Mouse (Mus musculus) left cerebral cortex, adult 8-10 months (tissue): ENCODE measurements around the gene Focad. TPM values are rescaled to one million over a fixed set of nuclear protein-coding genes. Genes with fewer than 3 reads are reported as not detected.

Experiments
- DNase-seq, 2 experiments: peaks; one replicate each; pipeline ENCODE4 v3.0.0; 2022; ENCODE audit warnings: low spot score in 2 of 2
- total RNA-seq, 4 experiments: library from RNA; stranded (reverse); gene quantifications; 2 replicates each; pipeline ENCODE4 v1.2.4; 2022

Gene Focad
- total RNA-seq, 4 experiments from 2014 or later, result 52.1 to 70.4 (median 58.5) TPM

- DNase-seq, result no peak
Measured at GRCm38 (mm10) chr4:88300832-88301621, 206.6 kb downstream of the Focad start.

- DNase-seq, result no peak
Measured at GRCm38 (mm10) chr4:88302291-88302690, 207.9 kb downstream of the Focad start.

DNA sequence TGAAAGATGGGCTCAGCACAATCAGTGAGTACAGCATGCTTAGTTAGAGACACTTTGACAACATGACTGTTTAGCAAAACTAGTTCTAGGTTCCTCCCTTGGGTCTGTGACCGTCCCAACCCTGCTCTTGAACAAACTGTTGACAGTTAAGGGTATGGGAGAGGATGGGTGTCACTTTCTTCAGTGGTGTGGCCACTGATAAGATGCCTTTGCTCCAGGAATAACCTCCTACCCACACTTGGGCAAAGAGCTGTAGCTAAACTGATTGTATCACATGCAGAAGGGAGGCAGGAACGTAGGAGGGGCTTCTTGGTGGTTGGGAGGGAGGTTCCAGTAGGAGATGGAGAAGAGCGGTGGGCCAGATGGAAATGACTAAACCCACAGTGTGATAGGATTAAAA, 213.3 kb downstream of the Focad start:
- DNase-seq, result no peak

GRCm38 (mm10) chr4:88308342-88309116, 214.1 kb downstream of the Focad start:
- no peak for DNase-seq

- DNase-seq, result no peak
Measured at GRCm38 (mm10) chr4:88309676-88310075, 215.2 kb downstream of the Focad start.

- DNase-seq, result no peak
Measured at GRCm38 (mm10) chr4:88314898-88315297, 220.5 kb downstream of the Focad start.

GRCm38 (mm10) chr4:88320067-88320466, 225.6 kb downstream of the Focad start:
- DNase-seq, result no peak

- DNase-seq, result no peak
Measured at GRCm38 (mm10) chr4:88325392-88325791, 231.0 kb downstream of the Focad start.

GRCm38 (mm10) chr4:88334533-88334932, 240.1 kb downstream of the Focad start:
- no peak for DNase-seq

DNA sequence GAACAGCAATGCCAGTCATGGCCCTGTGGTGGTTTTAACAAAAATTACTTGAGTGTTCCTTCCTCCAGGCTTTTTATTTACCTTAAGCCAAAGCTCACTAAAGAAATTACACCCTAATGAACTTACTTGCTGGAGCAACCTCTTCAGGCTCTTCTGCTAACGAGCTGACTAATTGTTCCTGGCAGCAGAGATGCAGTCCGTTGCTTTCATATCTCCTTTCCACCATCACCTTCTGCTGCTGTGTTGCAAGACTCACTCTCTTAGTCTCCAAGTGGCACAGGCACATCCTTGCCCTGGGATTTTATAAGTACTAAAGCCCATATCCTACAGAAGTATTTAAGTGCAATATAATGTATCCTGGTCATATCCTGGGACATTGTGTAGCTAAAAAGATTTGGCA, 242.3 kb downstream of the Focad start:
- no peak for DNase-seq

- DNase-seq, result no peak
Measured at GRCm38 (mm10) chr4:88337365-88337764, 242.9 kb downstream of the Focad start.

GRCm38 (mm10) chr4:88338130-88338529, 243.7 kb downstream of the Focad start:
- DNase-seq, result no peak

DNA sequence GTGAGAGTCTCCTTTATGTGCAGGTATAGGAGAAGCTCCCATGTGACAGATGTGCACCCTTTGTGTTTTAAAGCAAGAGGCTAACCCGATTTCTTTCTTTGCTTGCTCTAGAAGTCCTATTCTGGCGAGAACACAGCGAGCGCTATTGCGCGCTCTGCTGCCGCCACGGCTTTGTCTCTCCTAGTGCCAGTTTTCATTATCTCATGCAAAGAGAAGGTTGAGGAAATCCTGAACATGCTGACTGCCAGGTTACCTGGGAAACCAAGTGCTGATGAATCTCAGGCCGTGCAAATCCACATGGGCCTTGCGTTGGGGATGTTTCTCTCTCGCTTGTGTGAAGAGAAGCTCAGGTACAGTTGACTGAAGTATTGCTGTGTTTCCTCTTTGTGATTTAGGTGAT, 250.0 kb downstream of the Focad start:
- DNase-seq, result peak in 1 of 2 experiments; percentile 31

DNA sequence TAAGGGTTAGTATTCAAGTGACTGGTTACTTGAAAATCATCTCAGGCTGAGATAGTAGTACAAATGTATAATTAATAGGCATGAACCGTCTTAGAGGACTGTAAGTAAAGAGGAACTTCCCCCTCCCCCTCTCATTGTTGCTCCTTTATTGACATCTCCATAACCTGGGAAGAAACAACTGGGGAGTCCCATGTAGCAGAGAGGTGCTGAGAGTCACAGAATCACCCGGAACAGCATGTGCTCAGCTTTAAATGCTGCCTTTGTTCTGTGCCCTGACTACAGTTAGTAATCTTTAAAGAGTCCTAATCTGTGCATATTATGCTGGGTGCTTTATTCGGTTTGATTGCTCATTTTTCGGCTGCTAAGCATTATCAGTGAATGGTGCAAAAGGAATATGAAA, 250.6 kb downstream of the Focad start:
- no peak for DNase-seq

DNA sequence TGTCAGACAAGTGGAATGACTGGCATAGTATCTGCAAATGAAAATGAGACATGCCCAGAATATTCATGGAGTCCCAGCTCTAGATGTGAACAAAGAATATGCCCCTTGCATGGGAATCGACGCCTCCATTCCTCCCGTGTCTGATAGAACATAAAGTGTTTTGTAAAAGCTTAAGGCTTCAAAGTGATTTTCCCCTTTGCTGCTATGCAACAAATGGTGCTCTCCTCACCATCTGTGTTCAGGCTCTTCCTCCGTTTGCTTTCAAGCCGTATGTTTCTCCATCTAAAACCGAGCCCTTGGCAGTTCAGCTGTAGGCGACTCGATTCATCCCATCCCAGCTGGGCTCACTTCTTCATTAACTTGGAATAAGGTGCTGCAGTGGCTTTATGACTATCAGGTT, 251.5 kb downstream of the Focad start:
- DNase-seq, result peak in 1 of 2 experiments; percentile 27

GRCm38 (mm10) chr4:88350910-88351309, 256.5 kb downstream of the Focad start:
- peak in 1 of 2 experiments; percentile 20 for DNase-seq

GRCm38 (mm10) chr4:88356652-88357051, 262.2 kb downstream of the Focad start:
- DNase-seq, result no peak

DNA sequence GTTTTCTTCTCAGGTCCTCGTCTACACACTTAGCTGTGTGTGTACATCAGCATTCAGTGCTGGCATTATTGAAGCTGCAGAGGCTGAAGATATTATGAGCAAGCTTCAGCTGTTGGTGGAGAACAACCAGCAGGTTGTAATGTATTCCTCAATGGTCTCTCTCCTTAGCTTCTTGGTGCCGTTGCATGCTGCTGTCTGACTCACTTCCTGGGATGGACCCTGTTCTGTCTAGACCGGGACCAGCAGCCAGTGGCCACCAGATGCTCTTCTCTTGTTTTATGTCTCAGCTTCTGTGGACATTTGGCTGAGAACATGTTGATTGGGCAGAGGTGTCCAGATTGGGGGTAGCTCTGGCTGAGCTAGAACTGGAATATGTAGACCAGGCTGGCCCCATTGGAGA, 263.0 kb downstream of the Focad start:
- peak in 1 of 2 experiments; percentile 16 for DNase-seq

DNA sequence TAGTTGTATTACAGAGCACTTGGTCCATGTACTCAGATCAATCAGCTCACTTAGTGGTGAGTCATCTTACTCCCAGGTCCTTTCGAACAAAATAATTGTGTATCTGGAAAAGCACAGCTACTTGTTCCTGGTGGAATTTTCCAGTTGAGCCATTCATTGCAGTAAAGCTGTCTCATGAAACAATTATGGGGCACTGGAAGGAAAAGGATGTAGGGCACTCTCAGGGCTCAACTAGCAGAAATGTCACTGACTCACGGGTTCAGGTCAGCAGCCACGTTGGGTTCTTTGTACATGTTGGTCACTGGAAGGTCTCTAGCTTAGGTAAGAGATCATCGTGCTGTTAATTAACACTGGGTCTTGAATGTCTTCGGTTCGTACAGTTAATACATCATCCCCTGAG, 275.5 kb downstream of the Focad start:
- no peak for DNase-seq

GRCm38 (mm10) chr4:88370819-88371218, 276.4 kb downstream of the Focad start:
- DNase-seq, result peak in 1 of 2 experiments; percentile 19

DNA sequence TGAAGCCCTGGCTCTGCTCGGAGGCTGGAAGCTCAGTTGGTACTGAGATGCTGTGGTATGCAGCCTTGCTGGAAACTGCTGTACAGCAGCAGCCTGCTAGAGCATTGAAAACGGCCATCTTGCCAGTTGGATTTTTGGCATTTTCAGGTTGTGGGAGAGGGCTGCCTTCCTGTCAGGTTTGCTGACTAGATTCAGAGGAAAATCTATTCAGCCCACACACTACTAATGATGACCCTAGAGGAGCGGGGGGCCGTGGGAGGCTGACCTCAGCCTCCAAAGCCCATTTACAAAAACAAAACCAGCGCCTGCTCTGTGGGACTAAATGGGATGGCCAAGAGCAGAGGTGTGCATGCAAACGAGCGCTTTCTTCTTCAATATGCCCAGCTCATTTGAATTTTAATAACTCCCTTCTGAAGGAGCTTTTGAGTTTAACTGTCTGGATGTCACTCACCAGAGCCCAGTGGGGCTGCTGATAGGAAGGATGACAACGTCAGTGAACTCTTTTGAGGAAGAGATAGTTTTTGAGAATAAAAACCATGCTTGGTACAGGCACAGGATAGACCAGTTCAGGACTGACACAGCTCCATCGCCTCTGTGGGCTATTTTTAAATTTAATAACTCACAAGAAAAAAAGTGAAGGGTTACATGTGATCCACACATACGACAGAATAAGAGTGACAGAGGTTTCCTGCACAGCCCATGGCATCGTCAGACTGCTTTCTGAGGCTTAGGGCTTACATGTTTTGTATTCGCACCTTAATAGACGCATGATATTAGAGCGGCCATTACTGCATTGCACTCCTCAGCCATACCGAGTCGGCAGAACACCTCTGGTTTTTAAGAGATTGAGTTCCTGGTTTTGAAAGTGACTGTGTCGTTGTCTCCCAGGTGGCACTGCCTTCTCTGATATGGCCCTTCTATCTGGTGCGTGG, 278.1 kb downstream of the Focad start:
- DNase-seq, result no peak
